Mouse (Mus musculus) adrenal gland, postnatal 0 days (tissue): Measurements from ENCODE around the gene Astn1. TPM values are rescaled to one million over a fixed set of nuclear protein-coding genes. Genes with fewer than 3 reads are reported as not detected.

Experiments
- microRNA-seq: library from miRNA; unstranded; fragments of <30 nt; microRNA quantifications from one replicate; pipeline ENCODE4, GENCODE M21; 2016; ENCODE audit warnings: borderline replicate concordance; ENCODE audit not compliant: insufficient number of aligned reads
- polyA plus RNA-seq: library from polyadenylated mRNA; unstranded; fragments of >200 nt; fragmentation: Nextera tagmentation; extraction: Ambion mirVana; gene quantifications from 2 replicates; pipeline ENCODE4 v1.2.1, GENCODE M21; 2015

Astn1 gene
- 2.2 and 4.3 TPM in 2 replicates for polyA plus RNA-seq

DNA sequence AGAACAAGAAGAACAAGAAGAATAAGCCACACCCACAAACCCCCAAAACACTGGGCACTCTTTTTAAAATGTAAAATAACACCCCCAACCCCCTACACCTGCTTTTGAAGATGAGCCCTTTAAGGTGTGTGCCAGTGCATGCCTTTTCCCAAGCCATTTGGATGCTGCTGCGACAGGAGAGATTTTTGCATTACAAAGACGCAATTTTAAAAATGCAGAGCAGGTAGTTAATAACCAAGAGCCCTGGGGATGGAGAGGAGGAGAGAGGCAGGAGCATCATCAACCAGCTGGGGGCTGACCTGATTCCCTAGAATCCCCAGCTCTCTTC is at the start of gene Astn1:
Astn1 (plus strand) TSS at position 310 of the 328 bp plus-strand sequence.

DNA sequence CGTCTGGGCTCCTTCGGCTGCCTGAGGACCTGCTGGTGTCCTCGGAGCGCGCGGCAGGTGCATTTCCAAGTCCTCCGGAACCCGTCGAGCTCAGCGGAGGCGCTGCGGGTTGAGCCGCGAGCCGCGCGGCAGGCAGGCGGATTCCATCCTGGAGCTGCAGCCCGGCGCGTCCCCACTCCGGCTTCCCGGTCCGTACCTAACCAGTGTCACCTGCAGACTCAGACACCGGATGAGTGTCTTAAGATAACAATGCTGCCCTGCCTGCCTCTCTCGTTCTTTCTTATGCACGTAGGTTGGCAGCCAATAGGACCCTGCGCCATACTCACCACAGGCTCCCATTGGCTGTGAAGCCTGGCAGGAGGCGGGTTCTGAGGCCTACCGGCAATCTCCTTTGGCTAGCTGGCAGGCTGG is 6.0 kb upstream of the Astn1 start, which contains the start of gene Brinp2:
Brinp2 (minus strand) TSS at position 276 of the 411 bp plus-strand sequence.

Small RNAs within 50 kb of the gene (microRNA-seq; reads per million reads assigned to microRNA genes)
- 10.2 reads per million, percentile 14 among the genes with 10 or more reads in this experiment for gene Mir488

Other genes starting within 250 kb of the Astn1 start
- gene Brinp2, start 5.9 kb upstream of the Astn1 start, polyA plus RNA-seq: 1.7 and 6.8 TPM in 2 replicates